Mouse (Mus musculus): Measurements from ENCODE around the gene Pkd2.

Gene Pkd2

GRCm38 (mm10) chr5:104465731-104466130, 6.5 kb downstream of the Pkd2 start:
- peak in 1 of 2 experiments; percentile 26 for DNase-seq (ENCODE audit: low spot score in 2 of 2)

- DNase-seq (ENCODE audit: low spot score in 2 of 2), result no peak
These were observed 7.6 kb downstream of the Pkd2 start for GRCm38 (mm10) chr5:104466816-104467215.

- no peak for DNase-seq (ENCODE audit: low spot score in 2 of 2)
These were observed 9.3 kb downstream of the Pkd2 start for GRCm38 (mm10) chr5:104468586-104468985.

- DNase-seq (ENCODE audit: low spot score in 2 of 2), result no peak
These were observed 11.7 kb downstream of the Pkd2 start for GRCm38 (mm10) chr5:104470981-104471391.

GRCm38 (mm10) chr5:104472371-104472770, 13.1 kb downstream of the Pkd2 start:
- peak in 1 of 2 experiments; percentile 24 for DNase-seq (ENCODE audit: low spot score in 2 of 2)

- no peak for DNase-seq (ENCODE audit: low spot score in 2 of 2)
These were observed 21.1 kb downstream of the Pkd2 start for GRCm38 (mm10) chr5:104480367-104480766.

GRCm38 (mm10) chr5:104482856-104483255, 23.6 kb downstream of the Pkd2 start:
- DNase-seq (ENCODE audit: low spot score in 2 of 2), result no peak

GRCm38 (mm10) chr5:104491561-104491960, 32.3 kb downstream of the Pkd2 start:
- no peak for DNase-seq (ENCODE audit: low spot score in 2 of 2)

GRCm38 (mm10) chr5:104504883-104505282, 45.6 kb downstream of the Pkd2 start:
- DNase-seq (ENCODE audit: low spot score in 2 of 2), result no peak

GRCm38 (mm10) chr5:104507829-104508194, 48.6 kb downstream of the Pkd2 start:
- DNase-seq (ENCODE audit: low spot score in 2 of 2), result no peak

- peak; percentile 79 to 87 for DNase-seq (ENCODE audit: low spot score in 2 of 2)
These were observed 49.1 kb downstream of the Pkd2 start, which contains the start of gene BC005561 for GRCm38 (mm10) chr5:104508195-104508891. Gene BC005561 (plus strand): TSS chr5:104508352.

- no peak for DNase-seq (ENCODE audit: low spot score in 2 of 2)
These were observed 52.0 kb downstream of the Pkd2 start for GRCm38 (mm10) chr5:104511211-104511610.

GRCm38 (mm10) chr5:104538612-104539011, 79.4 kb downstream of the Pkd2 start:
- no peak for DNase-seq (ENCODE audit: low spot score in 2 of 2)

GRCm38 (mm10) chr5:104539331-104539730, 80.1 kb downstream of the Pkd2 start:
- DNase-seq (ENCODE audit: low spot score in 2 of 2), result no peak

Measured in right cerebral cortex, adult 2 months (tissue).